Mouse (Mus musculus): ENCODE measurements around the gene Gm20388. TPM values are rescaled to one million over a fixed set of nuclear protein-coding genes. Genes with fewer than 3 reads are reported as not detected.

Gene Gm20388
- polyA plus RNA-seq, 1 experiment from 2014 or later: not detected

- no peak overlapping the region for H3K27ac ChIP-seq (replicated peaks)
- no peak for ATAC-seq (ENCODE audit: extremely low read depth, insufficient number of reproducible peaks, low FRiP score, low TSS enrichment)
- no peak overlapping the region for H3K9ac ChIP-seq
- peaks cover 13% of the 10 kb centered on the region for H3K4me1 ChIP-seq
- no peaks in the 10 kb centered on the region for H3K9me3 ChIP-seq
- no peaks in the 10 kb centered on the region for H3K36me3 ChIP-seq
- no peak overlapping the region for H3K4me2 ChIP-seq
- 48% methylated on average over 6 of the region's 6 CpGs for WGBS
- H3K27me3 ChIP-seq (replicated peaks): no peaks in the 10 kb centered on the region
- no peak overlapping the region for H3K4me3 ChIP-seq
Measured at GRCm38 (mm10) chr8:123145279-123145678, 3234.6 kb downstream of the Gm20388 start.

- Histone ChIP-seq H3K27me3 (replicated peaks) (no peaks in the 10 kb centered on the region), H3K4me1 (peaks cover 13% of the 10 kb centered on the region), H3K36me3 (no peaks in the 10 kb centered on the region), H3K4me3 (no peak overlapping the region), H3K27ac (replicated peaks) (no peak overlapping the region), H3K4me2 (no peak overlapping the region), H3K9me3 (no peaks in the 10 kb centered on the region), H3K9ac (no peak overlapping the region)
- ATAC-seq (ENCODE audit: extremely low read depth, insufficient number of reproducible peaks, low FRiP score, low TSS enrichment): no peak
- WGBS: 77% methylated on average over 7 of the region's 7 CpGs
Measured at GRCm38 (mm10) chr8:123146390-123146789, 3235.7 kb downstream of the Gm20388 start.

GRCm38 (mm10) chr8:123150737-123151171 lies 3240.1 kb downstream of the Gm20388 start:
- Histone ChIP-seq H3K9ac (no peak overlapping the region), H3K27me3 (replicated peaks) (no peaks in the 10 kb centered on the region), H3K4me1 (peaks cover 6% of the 10 kb centered on the region), H3K27ac (replicated peaks) (peak overlapping the region; percentile 67), H3K4me2 (no peak overlapping the region), H3K36me3 (no peaks in the 10 kb centered on the region), H3K9me3 (no peaks in the 10 kb centered on the region), H3K4me3 (no peak overlapping the region)
- ATAC-seq (ENCODE audit: extremely low read depth, insufficient number of reproducible peaks, low FRiP score, low TSS enrichment): no peak
- 52% methylated on average over 9 of the region's 9 CpGs for WGBS

- H3K27ac ChIP-seq (replicated peaks): no peak overlapping the region
- 69% methylated on average over 5 of the region's 5 CpGs for WGBS
- ATAC-seq (ENCODE audit: extremely low read depth, insufficient number of reproducible peaks, low FRiP score, low TSS enrichment): no peak
- no peak overlapping the region for H3K4me2 ChIP-seq
- no peak overlapping the region for H3K9ac ChIP-seq
- no peaks in the 10 kb centered on the region for H3K36me3 ChIP-seq
- H3K4me3 ChIP-seq: no peak overlapping the region
- peaks cover 42% of the 10 kb centered on the region for H3K4me1 ChIP-seq
- no peaks in the 10 kb centered on the region for H3K9me3 ChIP-seq
- H3K27me3 ChIP-seq (replicated peaks): no peaks in the 10 kb centered on the region
Measured at GRCm38 (mm10) chr8:123155177-123155576, 3244.5 kb downstream of the Gm20388 start.

- WGBS: 37% methylated on average over 9 of the region's 9 CpGs
- no peaks in the 10 kb centered on the region for H3K27me3 ChIP-seq (replicated peaks)
- no peak overlapping the region for H3K4me2 ChIP-seq
- H3K4me1 ChIP-seq: peaks cover 42% of the 10 kb centered on the region
- H3K9me3 ChIP-seq: no peaks in the 10 kb centered on the region
- no peak overlapping the region for H3K4me3 ChIP-seq
- no peaks in the 10 kb centered on the region for H3K36me3 ChIP-seq
- 0 out of 2 replicates have a peak overlapping the region, but pooled peaks have one; percentile 32 for H3K27ac ChIP-seq (replicated peaks)
- H3K9ac ChIP-seq: peak overlapping the region; percentile 1; the same call in 1 of the 2 replicates
- peak; percentile 10; the same call in 1 of the 2 replicates for ATAC-seq (ENCODE audit: extremely low read depth, insufficient number of reproducible peaks, low FRiP score, low TSS enrichment)
Measured at GRCm38 (mm10) chr8:123156070-123156773, 3245.6 kb downstream of the Gm20388 start.

GRCm38 (mm10) chr8:123157888-123158465 lies 3247.3 kb downstream of the Gm20388 start, which contains the start of gene Sult5a1:
Gene Sult5a1 (minus strand): TSS chr8:123158315.
- Histone ChIP-seq H3K27me3 (replicated peaks) (no peaks in the 10 kb centered on the region), H3K36me3 (no peaks in the 10 kb centered on the region), H3K27ac (replicated peaks) (peak within 1 kb of the TSS; percentile 20; the same call in 1 of the 2 replicates), H3K9ac (peak within 1 kb of the TSS; percentile 40), H3K4me1 (peaks cover 42% of the 10 kb centered on the region), H3K4me2 (peak within 1 kb of the TSS; percentile 53), H3K9me3 (no peaks in the 10 kb centered on the region), H3K4me3 (peak within 1 kb of the TSS; percentile 23)
- no peak for ATAC-seq (ENCODE audit: extremely low read depth, insufficient number of reproducible peaks, low FRiP score, low TSS enrichment)
- WGBS: 32% methylated on average over 13 of the region's 13 CpGs

GRCm38 (mm10) chr8:123181391-123181790 lies 3270.8 kb downstream of the Gm20388 start:
- peaks cover 17% of the 10 kb centered on the region for H3K9me3 ChIP-seq
- H3K36me3 ChIP-seq: no peaks in the 10 kb centered on the region
- H3K4me2 ChIP-seq: no peak overlapping the region
- no peak overlapping the region for H3K9ac ChIP-seq
- WGBS: 60% methylated on average over 3 of the region's 3 CpGs
- H3K27me3 ChIP-seq (replicated peaks): no peaks in the 10 kb centered on the region
- H3K4me1 ChIP-seq: peaks cover 14% of the 10 kb centered on the region
- no peak overlapping the region for H3K27ac ChIP-seq (replicated peaks)
- no peak overlapping the region for H3K4me3 ChIP-seq
- ATAC-seq (ENCODE audit: extremely low read depth, insufficient number of reproducible peaks, low FRiP score, low TSS enrichment): no peak

GRCm38 (mm10) chr8:123185566-123186409 lies 3275.1 kb downstream of the Gm20388 start, which contains the start of gene Dpep1:
Gene Dpep1 (plus strand): TSS chr8:123186242.
- peak within 1 kb of the TSS; percentile 25; the same call in 1 of the 2 replicates for H3K27ac ChIP-seq (replicated peaks)
- H3K9ac ChIP-seq: peak within 1 kb of the TSS; percentile 33; the same call in 1 of the 2 replicates
- 0 out of 2 replicates have a peak within 1 kb of the TSS, but pooled peaks have one; percentile 9 for H3K4me2 ChIP-seq
- no peak within 1 kb of the TSS for H3K4me3 ChIP-seq
- no peaks in the 10 kb centered on the region for H3K27me3 ChIP-seq (replicated peaks)
- H3K4me1 ChIP-seq: peaks cover 18% of the 10 kb centered on the region
- 34% methylated on average over 19 of the region's 19 CpGs for WGBS
- H3K9me3 ChIP-seq: no peaks in the 10 kb centered on the region
- H3K36me3 ChIP-seq: no peaks in the 10 kb centered on the region
- ATAC-seq (ENCODE audit: extremely low read depth, insufficient number of reproducible peaks, low FRiP score, low TSS enrichment): no peak

- WGBS: 70% methylated on average over 2 of the region's 2 CpGs
- ATAC-seq (ENCODE audit: extremely low read depth, insufficient number of reproducible peaks, low FRiP score, low TSS enrichment): no peak
Measured at GRCm38 (mm10) chr8:123188006-123188405, 3277.4 kb downstream of the Gm20388 start.

GRCm38 (mm10) chr8:123188841-123189240 lies 3278.2 kb downstream of the Gm20388 start:
- Histone ChIP-seq H3K4me2 (no peak overlapping the region), H3K9me3 (no peaks in the 10 kb centered on the region), H3K27me3 (replicated peaks) (peaks cover 5% of the 10 kb centered on the region; the same call in 1 of the 2 replicates), H3K4me3 (no peak overlapping the region), H3K9ac (no peak overlapping the region), H3K27ac (replicated peaks) (no peak overlapping the region), H3K36me3 (no peaks in the 10 kb centered on the region), H3K4me1 (peaks cover 22% of the 10 kb centered on the region)
- whole genome bisulfite sequencing: 77% methylated on average over 7 of the region's 7 CpGs
- no peak for ATAC-seq (ENCODE audit: extremely low read depth, insufficient number of reproducible peaks, low FRiP score, low TSS enrichment)

More at GRCm38 (mm10) chr8:123188006-123188405, 3277.4 kb downstream of the Gm20388 start:
- peaks cover 22% of the 10 kb centered on the region for H3K4me1 ChIP-seq
- peaks cover 5% of the 10 kb centered on the region; the same call in 1 of the 2 replicates for H3K27me3 ChIP-seq (replicated peaks)
- H3K36me3 ChIP-seq: no peaks in the 10 kb centered on the region
- no peaks in the 10 kb centered on the region for H3K9me3 ChIP-seq
- no peak overlapping the region for H3K9ac ChIP-seq
- H3K4me3 ChIP-seq: no peak overlapping the region
- no peak overlapping the region for H3K27ac ChIP-seq (replicated peaks)
- no peak overlapping the region for H3K4me2 ChIP-seq

GRCm38 (mm10) chr8:123190678-123191077 lies 3280.0 kb downstream of the Gm20388 start:
- H3K36me3 ChIP-seq: no peaks in the 10 kb centered on the region
- H3K9ac ChIP-seq: peak overlapping the region; percentile 60

More at GRCm38 (mm10) chr8:123190678-123191077, 3280.0 kb downstream of the Gm20388 start:
- no peaks in the 10 kb centered on the region for H3K9me3 ChIP-seq
- H3K4me3 ChIP-seq: no peak overlapping the region
- 2% methylated on average over 9 of the region's 9 CpGs for WGBS
- no peak for ATAC-seq (ENCODE audit: extremely low read depth, insufficient number of reproducible peaks, low FRiP score, low TSS enrichment)
- peaks cover 17% of the 10 kb centered on the region for H3K27me3 ChIP-seq (replicated peaks)
- H3K4me2 ChIP-seq: peak overlapping the region; percentile 46
- peaks cover 15% of the 10 kb centered on the region for H3K4me1 ChIP-seq
- no peak overlapping the region for H3K27ac ChIP-seq (replicated peaks)

Data from heart, embryonic 13.5 days (tissue).